8 mouse cellular contexts compared by ENCODE assay signal in genomic region chr13:55105045-55105952, GRCm38 (mm10). TPM values are rescaled to one million over a fixed set of nuclear protein-coding genes. Genes with fewer than 3 reads are reported as not detected.
A peak's percentile ranks its signal among the peaks of the same experiment; 100 is the strongest.
DNase-seq lines count a peak whose midpoint lies in the region; ATAC-seq and TF ChIP-seq lines count a peak whose summit lies in the region.

Gene Zfp346 (plus strand): TSS chr13:55105311.

- TF ChIP-seq CTCF in bone marrow macrophage, adult 2 months (IDR thresholded peaks at IDR 0.05; ENCODE audit: low read depth, low read length), result no peak
- 0 out of 2 replicates have a peak, but pooled peaks have one; percentile 19 for TF ChIP-seq CTCF in embryonic fibroblast, embryonic 13.5 days (IDR thresholded peaks at IDR 0.05; ENCODE audit: borderline replicate concordance, insufficient read depth, low read length)

- peak within 1 kb of the TSS; percentile 56 for H3K27ac ChIP-seq in bone marrow macrophage, adult 2 months (ENCODE audit: insufficient read depth, low read depth, low read length)
- peak within 1 kb of the TSS; percentile 63 for H3K27ac ChIP-seq in embryonic fibroblast, embryonic 13.5 days (ENCODE audit: insufficient read depth, low read length)
- peak within 1 kb of the TSS; percentile 85 for H3K27ac ChIP-seq in kidney, embryonic 14.5 days (ENCODE audit: low read depth, low read length)
- H3K27ac ChIP-seq in limb, embryonic 15.5 days, result peak within 1 kb of the TSS; percentile 89

- TF ChIP-seq POLR2A in bone marrow macrophage, adult 2 months (IDR thresholded peaks at IDR 0.05; ENCODE audit: borderline replicate concordance, low read depth, low read length), result no peak
- peak; percentile 99 for TF ChIP-seq POLR2A in embryonic fibroblast, embryonic 13.5 days (IDR thresholded peaks at IDR 0.05; ENCODE audit: low read depth, low read length)

- under 1% methylated on average over 66 of the region's 66 CpGs for WGBS in kidney, embryonic 14.5 days
- under 1% methylated on average over 66 of the region's 66 CpGs for WGBS in limb, embryonic 15.5 days

- no peaks in the 10 kb centered on the region for H3K9me3 ChIP-seq in kidney, embryonic 14.5 days (ENCODE audit: control insufficient read depth, low read length)
- no peaks in the 10 kb centered on the region for H3K9me3 ChIP-seq in limb, embryonic 15.5 days

- H3K36me3 ChIP-seq in kidney, embryonic 14.5 days (ENCODE audit: control insufficient read depth, insufficient read depth, low read length), result peaks cover 13% of the 10 kb centered on the region; the same call in 1 of the 2 replicates
- peaks cover 23% of the 10 kb centered on the region for H3K36me3 ChIP-seq in limb, embryonic 15.5 days

- no peaks in the 10 kb centered on the region for H3K27me3 ChIP-seq in kidney, embryonic 14.5 days (ENCODE audit: control insufficient read depth, insufficient read depth, low read length)
- no peaks in the 10 kb centered on the region for H3K27me3 ChIP-seq in limb, embryonic 15.5 days

- H3K4me2 ChIP-seq in kidney, embryonic 14.5 days (replicated peaks; ENCODE audit: low read depth, low read length), result peak within 1 kb of the TSS; percentile 84
- peak within 1 kb of the TSS; percentile 70 for H3K4me2 ChIP-seq in limb, embryonic 15.5 days

- DNase-seq in A20 (ENCODE audit: low read depth, low spot score), result peak; percentile 97
- DNase-seq in heart, adult 9 months (ENCODE audit: low spot score in 2 of 2), result peak; percentile 95 to 98
- DNase-seq in monocyte, adult 2 months (ENCODE audit: low read depth in 1 of 2, low spot score in 2 of 2), result peak; percentile 94 to 96
- DNase-seq in spleen, postnatal 36 days (ENCODE audit: low spot score in 2 of 2), result peak; percentile 97 to 99

- H3K9ac ChIP-seq in kidney, embryonic 14.5 days (ENCODE audit: low read depth, low read length), result peak within 1 kb of the TSS; percentile 79
- peak within 1 kb of the TSS; percentile 76 for H3K9ac ChIP-seq in limb, embryonic 15.5 days

- peak within 1 kb of the TSS; percentile 94 for H3K4me3 ChIP-seq in bone marrow macrophage, adult 2 months (ENCODE audit: insufficient read depth, low read length)
- peak within 1 kb of the TSS; percentile 90 for H3K4me3 ChIP-seq in embryonic fibroblast, embryonic 13.5 days (ENCODE audit: insufficient read depth, low read length)
- H3K4me3 ChIP-seq in kidney, embryonic 14.5 days (ENCODE audit: low read length), result peak within 1 kb of the TSS; percentile 88
- H3K4me3 ChIP-seq in limb, embryonic 15.5 days, result peak within 1 kb of the TSS; percentile 95

- peaks cover 29% of the 10 kb centered on the region for H3K4me1 ChIP-seq in bone marrow macrophage, adult 2 months (ENCODE audit: control insufficient read depth, insufficient read depth, low read length)
- H3K4me1 ChIP-seq in embryonic fibroblast, embryonic 13.5 days (ENCODE audit: control insufficient read depth, insufficient read depth, low read length), result no peaks in the 10 kb centered on the region; the same call in 1 of the 2 replicates
- H3K4me1 ChIP-seq in kidney, embryonic 14.5 days (ENCODE audit: control insufficient read depth, insufficient read depth, low read length), result peaks cover 7% of the 10 kb centered on the region; the same call in 1 of the 2 replicates
- peaks cover 9% of the 10 kb centered on the region for H3K4me1 ChIP-seq in limb, embryonic 15.5 days

- ATAC-seq in kidney, embryonic 14.5 days (ENCODE audit: low FRiP score, low TSS enrichment), result peak; percentile 94
- ATAC-seq in limb, embryonic 15.5 days (ENCODE audit: insufficient number of reproducible peaks, low FRiP score, low TSS enrichment, low read depth), result peak; percentile 93

RNA-seq across cellular contexts. Expression of gene Zfp346, which starts in this region (rescaled TPM):
- polyA plus RNA-seq in bone marrow macrophage, adult 2 months (2012; ENCODE audit: insufficient read depth, insufficient read length, missing spikeins), result 11.5 and 14.6 TPM in 2 replicates
- polyA plus RNA-seq in embryonic fibroblast, embryonic 13.5 days (2011; ENCODE audit: insufficient read length, low read depth, missing spikeins), result 22.7 and 26.3 TPM in 2 replicates
- polyA plus RNA-seq in kidney, embryonic 14.5 days (2014; fragmentation: Nextera tagmentation; extraction: Ambion mirVana), result 13.8 and 25.4 TPM in 2 replicates
- 22.2 and 26.0 TPM in 2 replicates for polyA plus RNA-seq in limb, embryonic 15.5 days (2015; fragmentation: Nextera tagmentation; extraction: Ambion mirVana)

Comparison
In these comparisons a context has a peak if more than half of its experiments do, and no peak if none do; other contexts are left out.
1. Peak in every context shown above with its lines: DNase-seq, ATAC-seq, H3K4me3 ChIP-seq and H3K27ac ChIP-seq.